Mouse (Mus musculus): ENCODE data around the gene Rptor.

GRCm38 (mm10) chr11:119762911-119763310, 160.2 kb downstream of the Rptor start:
- TF ChIP-seq POLR2A (IDR thresholded peaks at IDR 0.05; ENCODE audit: borderline replicate concordance, insufficient read depth, low read length), result no peak
- no peak for TF ChIP-seq CTCF (IDR thresholded peaks at IDR 0.05; ENCODE audit: borderline replicate concordance, insufficient read depth, low read depth, low read length)
